Mouse (Mus musculus) forebrain, embryonic 13.5 days (tissue): ENCODE data around the gene Nrip1. TPM values are rescaled to one million over a fixed set of nuclear protein-coding genes. Genes with fewer than 3 reads are reported as not detected.

Experiments used
- ATAC-seq: fragments of 200-750 bp; cut with Nextera tagmentation; 2 replicates; pipeline ENCODE4 v1.8.0; 2017
- H3K27ac ChIP-seq: fragments of 300-500 bp; sonication (generic); 2 replicates; pipeline ENCODE4 v1.5.1; 2015; ENCODE audit warnings: inconsistent platforms, mild to moderate bottlenecking, moderate library complexity
- H3K27me3 ChIP-seq: fragments of 300-500 bp; sonication (generic); 2 replicates; pipeline ENCODE4 v1.6.1; 2015; ENCODE audit warnings: mild to moderate bottlenecking, inconsistent platforms
- H3K36me3 ChIP-seq: fragments of 300-500 bp; sonication (generic); 2 replicates; pipeline ENCODE4 v1.6.1; 2015; ENCODE audit warnings: mild to moderate bottlenecking, inconsistent platforms; ENCODE audit not compliant: poor library complexity, severe bottlenecking
- H3K4me1 ChIP-seq: fragments of 300-500 bp; sonication (generic); 2 replicates; pipeline ENCODE4 v1.6.1; 2015; ENCODE audit warnings: inconsistent platforms
- H3K4me2 ChIP-seq: fragments of 300-500 bp; sonication (generic); 2 replicates; pipeline ENCODE4 v1.6.1; 2015; ENCODE audit warnings: inconsistent platforms, mild to moderate bottlenecking, moderate library complexity
- H3K4me3 ChIP-seq: fragments of 300-500 bp; sonication (generic); 2 replicates; pipeline ENCODE4 v1.5.1; 2015; ENCODE audit warnings: mild to moderate bottlenecking, inconsistent platforms
- H3K9ac ChIP-seq: fragments of 300-500 bp; sonication (generic); 2 replicates; pipeline ENCODE4 v1.6.1; 2015; ENCODE audit warnings: mild to moderate bottlenecking, inconsistent platforms
- H3K9me3 ChIP-seq: fragments of 300-500 bp; sonication (generic); replicated peaks from 2 replicates; pipeline ENCODE4 v1.6.1; 2016; ENCODE audit warnings: inconsistent platforms
- WGBS: fragments of 180-500 bp; shearing (Covaris S2); methylation state at CpG from one replicate; pipeline ENCODE4 v1.1.7; 2015; 5-methylcytosine and 5-hydroxymethylcytosine counted together
- polyA plus RNA-seq: library from polyadenylated mRNA; unstranded; fragments of >200 nt; fragmentation: Nextera tagmentation; extraction: Ambion mirVana; gene quantifications from 2 replicates; pipeline ENCODE4 v1.2.1, GENCODE M21; 2015

Nrip1 gene
- polyA plus RNA-seq, 1 experiment from 2014 or later = 25.3 TPM

DNA sequence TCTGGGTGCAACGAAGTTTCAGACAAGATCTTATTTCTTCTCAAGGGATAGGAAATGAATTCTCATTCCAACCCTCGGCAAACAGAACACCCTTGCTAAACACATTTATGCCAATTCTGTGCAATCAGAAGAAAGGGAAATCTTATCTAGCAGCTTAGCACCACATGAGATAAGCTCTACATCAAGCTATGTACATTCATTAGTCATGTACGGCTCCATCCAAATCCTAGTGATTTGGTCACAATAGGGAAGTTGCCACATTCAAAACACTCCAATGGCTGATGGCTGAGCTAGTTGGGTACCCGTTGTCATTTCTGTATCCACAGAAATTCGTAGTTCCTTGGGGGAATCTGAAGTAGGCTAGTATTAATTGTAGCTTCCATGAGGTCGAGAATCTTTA, 91.8 kb downstream of the Nrip1 start:
- WGBS = 88% methylated on average over 6 of the region's 6 CpGs
- ATAC-seq = no peak

DNA sequence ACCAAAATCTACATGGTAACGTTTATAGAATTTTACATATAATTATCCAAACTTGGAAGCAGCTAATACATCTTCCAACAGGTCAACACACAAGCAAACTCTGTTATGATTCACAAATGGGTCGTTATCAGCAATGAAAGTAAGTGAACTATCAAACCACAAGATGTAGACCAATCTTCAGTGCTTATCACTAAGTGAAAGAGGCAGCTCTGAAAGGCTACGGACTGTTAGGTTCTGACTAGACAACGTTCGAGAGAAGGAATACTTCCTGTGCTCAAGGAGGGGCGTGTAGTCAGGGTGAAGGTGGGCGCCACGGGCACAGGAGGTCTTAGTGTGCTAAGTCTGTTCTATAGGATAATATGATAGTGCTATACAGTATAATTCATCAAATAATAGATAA, 93.3 kb downstream of the Nrip1 start:
- Histone ChIP-seq H3K27ac (no peak overlapping the region), H3K9ac (no peak overlapping the region), H3K27me3 (no peaks in the 10 kb centered on the region), H3K4me2 (no peak overlapping the region), H3K4me1 (no peaks in the 10 kb centered on the region), H3K36me3 (no peaks in the 10 kb centered on the region), H3K9me3 (no peaks in the 10 kb centered on the region), H3K4me3 (no peak overlapping the region)
- no peak for ATAC-seq
- 91% methylated on average over 8 of the region's 8 CpGs for WGBS

More for the DNA sequence above, 91.8 kb downstream of the Nrip1 start:
- H3K36me3 ChIP-seq = no peaks in the 10 kb centered on the region
- no peaks in the 10 kb centered on the region for H3K27me3 ChIP-seq
- H3K9me3 ChIP-seq = no peaks in the 10 kb centered on the region
- H3K4me2 ChIP-seq = no peak overlapping the region
- no peaks in the 10 kb centered on the region for H3K4me1 ChIP-seq
- H3K9ac ChIP-seq = no peak overlapping the region
- no peak overlapping the region for H3K27ac ChIP-seq
- no peak overlapping the region for H3K4me3 ChIP-seq

DNA sequence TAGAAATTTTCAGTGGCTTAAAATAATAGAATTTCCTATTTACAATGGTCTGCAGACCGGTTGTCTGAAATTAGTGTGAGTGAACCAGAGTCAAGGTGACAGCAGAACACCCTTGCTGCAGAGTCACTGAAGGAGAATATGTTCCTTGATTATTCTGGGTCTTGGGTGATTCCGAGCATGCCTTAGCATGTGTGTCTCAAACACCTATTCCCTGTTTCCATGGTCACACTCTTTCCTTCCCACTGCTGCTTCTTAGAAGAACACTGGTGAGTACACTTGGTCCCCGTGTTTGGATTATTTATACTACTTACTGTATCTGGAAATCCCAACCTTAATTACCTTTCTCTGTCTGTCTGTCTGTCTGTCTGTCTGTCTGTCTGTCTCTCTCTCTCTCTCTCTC, 97.4 kb downstream of the Nrip1 start:
- no peak for ATAC-seq
- Histone ChIP-seq H3K9me3 (no peaks in the 10 kb centered on the region), H3K9ac (no peak overlapping the region), H3K4me2 (no peak overlapping the region), H3K4me3 (no peak overlapping the region), H3K27me3 (no peaks in the 10 kb centered on the region), H3K4me1 (no peaks in the 10 kb centered on the region), H3K36me3 (no peaks in the 10 kb centered on the region), H3K27ac (no peak overlapping the region)
- 89% methylated on average over 3 of the region's 3 CpGs for WGBS

GRCm38 (mm10) chr16:76275584-76275983, 98.0 kb downstream of the Nrip1 start:
- no peaks in the 10 kb centered on the region for H3K36me3 ChIP-seq
- no peaks in the 10 kb centered on the region for H3K4me1 ChIP-seq
- no peaks in the 10 kb centered on the region for H3K27me3 ChIP-seq
- H3K27ac ChIP-seq = no peak overlapping the region
- H3K4me2 ChIP-seq = no peak overlapping the region
- H3K9me3 ChIP-seq = no peaks in the 10 kb centered on the region
- H3K9ac ChIP-seq = no peak overlapping the region
- 87% methylated on average over 3 of the region's 3 CpGs for WGBS
- no peak overlapping the region for H3K4me3 ChIP-seq
- ATAC-seq = no peak

- Histone ChIP-seq H3K9ac (no peak overlapping the region), H3K27me3 (no peaks in the 10 kb centered on the region), H3K4me1 (no peaks in the 10 kb centered on the region), H3K4me3 (no peak overlapping the region), H3K27ac (no peak overlapping the region), H3K9me3 (no peaks in the 10 kb centered on the region), H3K4me2 (no peak overlapping the region), H3K36me3 (no peaks in the 10 kb centered on the region)
- WGBS = 89% methylated on average over 7 of the region's 7 CpGs
- ATAC-seq = no peak
Measured at GRCm38 (mm10) chr16:76275166-76275565, 98.5 kb downstream of the Nrip1 start.

GRCm38 (mm10) chr16:76266635-76267268, 106.9 kb downstream of the Nrip1 start:
- H3K27me3 ChIP-seq = no peaks in the 10 kb centered on the region
- no peaks in the 10 kb centered on the region for H3K36me3 ChIP-seq
- WGBS = 86% methylated on average over 9 of the region's 9 CpGs
- no peak overlapping the region for H3K9ac ChIP-seq
- H3K4me3 ChIP-seq = no peak overlapping the region
- no peaks in the 10 kb centered on the region for H3K9me3 ChIP-seq
- ATAC-seq = no peak
- H3K27ac ChIP-seq = no peak overlapping the region
- H3K4me1 ChIP-seq = no peaks in the 10 kb centered on the region
- H3K4me2 ChIP-seq = no peak overlapping the region

DNA sequence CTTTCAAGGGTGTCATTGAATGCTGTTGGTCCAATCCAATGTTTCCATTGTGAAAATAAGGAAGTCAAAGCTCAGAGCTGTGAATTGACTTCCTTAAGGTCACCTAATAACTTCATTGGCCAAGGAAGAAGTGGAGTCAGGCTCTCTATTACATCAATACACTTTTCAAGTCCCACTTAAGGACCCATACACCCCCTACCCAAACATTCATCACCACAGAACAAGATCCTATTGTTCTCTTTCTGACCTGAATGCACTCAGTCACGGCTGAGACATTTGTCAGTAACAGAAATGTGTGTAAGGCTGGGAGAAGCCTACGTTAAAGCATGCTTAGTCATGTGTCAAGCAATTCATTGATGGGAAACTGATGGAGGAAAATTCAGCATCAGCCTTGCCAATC, 107.8 kb downstream of the Nrip1 start:
- WGBS = 19% methylated on average over 2 of the region's 2 CpGs
- no peaks in the 10 kb centered on the region for H3K27me3 ChIP-seq

GRCm38 (mm10) chr16:76265301-76265700, 108.3 kb downstream of the Nrip1 start:
- H3K9me3 ChIP-seq = no peaks in the 10 kb centered on the region
- H3K4me1 ChIP-seq = no peaks in the 10 kb centered on the region
- WGBS = 73% methylated on average over 6 of the region's 6 CpGs
- H3K9ac ChIP-seq = no peak overlapping the region
- H3K4me2 ChIP-seq = no peak overlapping the region
- H3K36me3 ChIP-seq = no peaks in the 10 kb centered on the region
- no peak overlapping the region for H3K4me3 ChIP-seq
- ATAC-seq = no peak
- H3K27ac ChIP-seq = no peak overlapping the region
- H3K27me3 ChIP-seq = no peaks in the 10 kb centered on the region

More for the DNA sequence above, 107.8 kb downstream of the Nrip1 start:
- no peaks in the 10 kb centered on the region for H3K9me3 ChIP-seq
- no peak for ATAC-seq
- H3K4me3 ChIP-seq = no peak overlapping the region
- no peak overlapping the region for H3K9ac ChIP-seq
- H3K4me1 ChIP-seq = no peaks in the 10 kb centered on the region
- no peaks in the 10 kb centered on the region for H3K36me3 ChIP-seq
- H3K27ac ChIP-seq = no peak overlapping the region
- no peak overlapping the region for H3K4me2 ChIP-seq

- no peaks in the 10 kb centered on the region for H3K9me3 ChIP-seq
- no peak overlapping the region for H3K4me2 ChIP-seq
- no peaks in the 10 kb centered on the region for H3K27me3 ChIP-seq
- no peaks in the 10 kb centered on the region for H3K4me1 ChIP-seq
- no peak overlapping the region for H3K27ac ChIP-seq
- no peak overlapping the region for H3K9ac ChIP-seq
- ATAC-seq = no peak
- H3K4me3 ChIP-seq = no peak overlapping the region
- 77% methylated on average over 3 of the region's 4 CpGs for WGBS
- H3K36me3 ChIP-seq = no peaks in the 10 kb centered on the region
Measured at GRCm38 (mm10) chr16:76263393-76263792, 110.2 kb downstream of the Nrip1 start.

DNA sequence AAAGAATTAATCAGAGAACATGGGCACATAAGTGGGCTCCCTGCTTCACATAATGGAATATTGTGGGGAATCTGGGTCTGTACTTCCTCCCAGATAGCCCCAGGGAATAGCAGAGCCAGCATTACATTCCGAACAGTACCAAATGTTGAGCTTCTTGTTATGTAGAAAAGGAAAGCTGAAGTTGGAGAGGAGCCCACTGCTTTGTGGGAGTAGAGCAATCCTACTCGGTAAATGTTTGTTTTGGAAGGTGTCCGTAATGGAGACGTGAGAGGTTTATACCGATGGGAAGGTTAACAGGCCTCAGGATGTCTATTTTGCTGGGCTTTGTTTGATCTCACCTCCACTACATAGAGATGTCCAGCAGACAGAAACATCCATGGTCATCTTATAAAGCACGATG, 113.3 kb downstream of the Nrip1 start:
- 91% methylated on average over 6 of the region's 6 CpGs for WGBS
- no peaks in the 10 kb centered on the region for H3K4me1 ChIP-seq
- no peak for ATAC-seq

DNA sequence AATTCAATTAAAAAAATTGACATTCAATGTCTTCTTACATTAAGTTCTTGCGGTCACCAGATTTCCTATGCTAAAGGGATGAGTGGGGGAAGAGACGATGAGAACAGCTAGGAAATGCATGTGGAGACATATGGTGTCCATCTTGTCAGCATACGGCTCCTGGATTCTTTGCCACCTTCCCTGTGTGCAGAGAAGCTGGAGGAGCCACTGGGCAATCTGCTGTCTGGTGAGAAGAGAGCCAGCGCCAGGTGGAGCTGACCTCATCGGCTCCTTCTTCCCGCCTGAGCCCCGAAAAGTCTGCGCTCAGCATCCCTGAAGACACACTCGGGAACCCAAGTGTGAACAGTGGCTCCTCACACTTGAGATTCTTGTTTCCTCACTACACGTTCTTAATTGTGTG, 121.8 kb downstream of the Nrip1 start:
- no peaks in the 10 kb centered on the region for H3K9me3 ChIP-seq
- no peak for ATAC-seq
- H3K27me3 ChIP-seq = no peaks in the 10 kb centered on the region
- H3K4me2 ChIP-seq = no peak overlapping the region
- WGBS = 90% methylated on average over 10 of the region's 10 CpGs
- no peaks in the 10 kb centered on the region for H3K4me1 ChIP-seq
- no peak overlapping the region for H3K9ac ChIP-seq
- H3K27ac ChIP-seq = no peak overlapping the region
- H3K4me3 ChIP-seq = no peak overlapping the region
- H3K36me3 ChIP-seq = no peaks in the 10 kb centered on the region

More for the DNA sequence above, 113.3 kb downstream of the Nrip1 start:
- Histone ChIP-seq H3K9ac (no peak overlapping the region), H3K9me3 (no peaks in the 10 kb centered on the region), H3K27me3 (no peaks in the 10 kb centered on the region), H3K36me3 (no peaks in the 10 kb centered on the region), H3K27ac (no peak overlapping the region), H3K4me2 (no peak overlapping the region), H3K4me3 (no peak overlapping the region)

GRCm38 (mm10) chr16:76249345-76250091, 124.1 kb downstream of the Nrip1 start:
- H3K36me3 ChIP-seq = no peaks in the 10 kb centered on the region

DNA sequence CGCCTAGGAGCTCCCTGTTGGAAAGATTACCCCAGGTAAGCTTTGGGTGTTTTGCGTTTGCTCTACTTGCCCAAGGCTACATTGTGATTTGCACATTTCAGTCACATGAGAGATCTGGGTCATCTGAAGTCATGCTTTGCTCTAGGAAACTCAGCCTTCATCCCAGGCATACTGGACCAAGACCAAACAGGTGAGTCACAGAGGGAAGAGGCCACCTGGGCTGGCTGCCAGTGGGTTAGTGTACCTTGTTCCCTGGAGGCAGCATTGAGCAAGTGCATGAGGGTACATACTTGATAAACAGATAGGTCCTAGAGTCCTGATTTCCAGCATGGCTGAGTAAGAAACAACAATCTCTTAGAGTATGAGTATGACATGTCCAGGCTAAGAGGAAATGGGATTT, 130.8 kb downstream of the Nrip1 start:
- Histone ChIP-seq H3K27ac (no peak overlapping the region), H3K36me3 (no peaks in the 10 kb centered on the region), H3K27me3 (no peaks in the 10 kb centered on the region), H3K4me1 (no peaks in the 10 kb centered on the region), H3K9ac (no peak overlapping the region), H3K9me3 (no peaks in the 10 kb centered on the region), H3K4me3 (no peak overlapping the region), H3K4me2 (no peak overlapping the region)
- WGBS = 98% methylated on average over 2 of the region's 2 CpGs
- ATAC-seq = no peak

More at GRCm38 (mm10) chr16:76249345-76250091, 124.1 kb downstream of the Nrip1 start:
- 87% methylated on average over 18 of the region's 18 CpGs for WGBS
- no peak overlapping the region for H3K27ac ChIP-seq
- no peaks in the 10 kb centered on the region for H3K4me1 ChIP-seq
- no peaks in the 10 kb centered on the region for H3K27me3 ChIP-seq
- H3K4me2 ChIP-seq = no peak overlapping the region
- H3K9ac ChIP-seq = no peak overlapping the region
- H3K4me3 ChIP-seq = no peak overlapping the region
- ATAC-seq = no peak
- H3K9me3 ChIP-seq = no peaks in the 10 kb centered on the region
